Mouse (Mus musculus) neutrophil, adult 5-6 weeks (primary cell): Measurements from ENCODE around the gene Cidec. TPM values are rescaled to one million over a fixed set of nuclear protein-coding genes. Genes with fewer than 3 reads are reported as not detected.
A peak's percentile ranks its signal among the peaks of the same experiment; 100 is the strongest.

Experiments used
- ATAC-seq: fragments of 151-379, 151-347 bp; 2 replicates; pipeline ENCODE4 v1.8.0; 2017; ENCODE audit warnings: mild to moderate bottlenecking, moderate TSS enrichment; ENCODE audit not compliant: insufficient number of reproducible peaks, poor library complexity, low FRiP score, severe bottlenecking; ENCODE audit errors: extremely low read depth
- total RNA-seq: library from RNA; stranded (forward); fragments of 200-1000 nt; gene quantifications from 2 replicates; pipeline ENCODE4 v1.2.3, GENCODE M21; 2017

Gene Cidec
- not detected in 2 replicates for total RNA-seq

GRCm38 (mm10) chr6:113435664-113436205 is at the start of gene Cidec:
TSS of gene Cidec (minus strand) at chr6:113435760.
- ATAC-seq: no peak

GRCm38 (mm10) chr6:113483729-113484128 is 48.2 kb upstream of the Cidec start:
- ATAC-seq: no peak

- peak; percentile 95 for ATAC-seq
These were observed 47.6 kb upstream of the Cidec start, which contains the start of gene Creld1 for GRCm38 (mm10) chr6:113483100-113483615. TSS of gene Creld1 (plus strand) at chr6:113483297.

- peak; percentile 21; the same call in 1 of the 2 replicates for ATAC-seq
These were observed 47.0 kb upstream of the Cidec start for GRCm38 (mm10) chr6:113482477-113483099.

- no peak for ATAC-seq
These were observed 45.2 kb upstream of the Cidec start for GRCm38 (mm10) chr6:113480555-113481373.

GRCm38 (mm10) chr6:113478906-113479305 is 43.3 kb upstream of the Cidec start:
- ATAC-seq: no peak

- ATAC-seq: no peak
These were observed 41.8 kb upstream of the Cidec start for GRCm38 (mm10) chr6:113477353-113477752.

- ATAC-seq: no peak
These were observed 38.2 kb upstream of the Cidec start for GRCm38 (mm10) chr6:113473715-113474114.

GRCm38 (mm10) chr6:113473246-113473645 is 37.7 kb upstream of the Cidec start:
- no peak for ATAC-seq

GRCm38 (mm10) chr6:113472061-113472460 is 36.5 kb upstream of the Cidec start:
- ATAC-seq: no peak

- ATAC-seq: no peak
These were observed 35.9 kb upstream of the Cidec start, which contains the start of gene Il17rc for GRCm38 (mm10) chr6:113471297-113471936. TSS of gene Il17rc (plus strand) at chr6:113471427.

- no peak for ATAC-seq
These were observed 33.9 kb upstream of the Cidec start for GRCm38 (mm10) chr6:113469432-113469831.

- ATAC-seq: peak; percentile 76
These were observed 33.5 kb upstream of the Cidec start for GRCm38 (mm10) chr6:113469021-113469420.

GRCm38 (mm10) chr6:113468512-113468911 is 33.0 kb upstream of the Cidec start:
- no peak for ATAC-seq

GRCm38 (mm10) chr6:113465602-113466001 is 30.0 kb upstream of the Cidec start:
- ATAC-seq: no peak

GRCm38 (mm10) chr6:113464040-113464439 is 28.5 kb upstream of the Cidec start:
- no peak for ATAC-seq

GRCm38 (mm10) chr6:113458635-113459034 is 23.1 kb upstream of the Cidec start:
- no peak for ATAC-seq

- ATAC-seq: no peak
These were observed 22.5 kb upstream of the Cidec start, which contains the start of gene Il17re for GRCm38 (mm10) chr6:113457952-113458534. TSS of gene Il17re (plus strand) at chr6:113458484.

- no peak for ATAC-seq
These were observed 19.4 kb upstream of the Cidec start for GRCm38 (mm10) chr6:113455007-113455406.
